Comparison of ENCODE assay signal across 8 mouse cellular contexts in genomic region chr10:75444111-75444826, GRCm38 (mm10). TPM values are rescaled to one million over a fixed set of nuclear protein-coding genes. Genes with fewer than 3 reads are reported as not detected.
DNase-seq lines count a peak whose midpoint lies in the region; ATAC-seq lines count a peak whose summit lies in the region.

No protein-coding gene starts in this region.

- H3K4me3 ChIP-seq in forebrain, embryonic 15.5 days: no peak overlapping the region
- H3K4me3 ChIP-seq in midbrain, embryonic 13.5 days (replicated peaks): no peak overlapping the region

- H3K9me3 ChIP-seq in forebrain, embryonic 15.5 days: no peaks in the 10 kb centered on the region
- H3K9me3 ChIP-seq in midbrain, embryonic 13.5 days: no peaks in the 10 kb centered on the region

- peak; percentile 35 for DNase-seq in kidney, postnatal 14 days
- DNase-seq in kidney, adult 18-20 months: no peak
- DNase-seq in embryo, embryonic 11 days: peak; percentile 66
- no peak for DNase-seq in layer of hippocampus, postnatal 36 days
- no peak for DNase-seq in urinary bladder, postnatal 36 days (ENCODE audit: low spot score in 2 of 2)
- no peak for DNase-seq in cerebellum, postnatal 25 days

- H3K36me3 ChIP-seq in forebrain, embryonic 15.5 days: no peaks in the 10 kb centered on the region
- no peaks in the 10 kb centered on the region for H3K36me3 ChIP-seq in midbrain, embryonic 13.5 days

- H3K4me2 ChIP-seq in forebrain, embryonic 15.5 days (replicated peaks): no peak overlapping the region
- H3K4me2 ChIP-seq in midbrain, embryonic 13.5 days (replicated peaks): no peak overlapping the region

- H3K27me3 ChIP-seq in forebrain, embryonic 15.5 days: no peaks in the 10 kb centered on the region
- H3K27me3 ChIP-seq in midbrain, embryonic 13.5 days: no peaks in the 10 kb centered on the region

- peak; percentile 73 for ATAC-seq in forebrain, embryonic 15.5 days (replicated peaks)
- ATAC-seq in midbrain, embryonic 13.5 days: peak; percentile 90

- peaks cover 7% of the 10 kb centered on the region; the same call in 1 of the 2 replicates for H3K4me1 ChIP-seq in forebrain, embryonic 15.5 days
- peaks cover 16% of the 10 kb centered on the region for H3K4me1 ChIP-seq in midbrain, embryonic 13.5 days (replicated peaks)

- no peak overlapping the region for H3K9ac ChIP-seq in forebrain, embryonic 15.5 days (replicated peaks)
- no peak overlapping the region for H3K9ac ChIP-seq in midbrain, embryonic 13.5 days (replicated peaks)

- WGBS in forebrain, embryonic 15.5 days: 78% methylated on average over 19 of the region's 19 CpGs
- 65% methylated on average over 19 of the region's 19 CpGs for WGBS in midbrain, embryonic 13.5 days

- 0 out of 2 replicates have a peak overlapping the region, but pooled peaks have one; percentile 8 for H3K27ac ChIP-seq in forebrain, embryonic 15.5 days (replicated peaks)
- H3K27ac ChIP-seq in midbrain, embryonic 13.5 days: peak overlapping the region; percentile 51; the same call in 1 of the 2 replicates

RNA-seq across cellular contexts. Expression of gene Upb1, which starts 43.4 kb away (rescaled TPM):
- 0.13 and 0.19 TPM in 2 replicates for polyA plus RNA-seq in forebrain, embryonic 15.5 days (2015; fragmentation: Nextera tagmentation; extraction: Ambion mirVana)
- not detected in 2 replicates for polyA plus RNA-seq in midbrain, embryonic 13.5 days (2015; fragmentation: Nextera tagmentation; extraction: Ambion mirVana)
- not detected for total RNA-seq in layer of hippocampus, postnatal 36 days (2021)

Comparison
In these comparisons a context has a peak if more than half of its experiments do, and no peak if none do; other contexts are left out.
1. DNase-seq: peak in kidney, postnatal 14 days (single experiment) and embryo, embryonic 11 days (single experiment); none in kidney, adult 18-20 months (single experiment), layer of hippocampus, postnatal 36 days (0 of 2), urinary bladder, postnatal 36 days (0 of 2) and cerebellum, postnatal 25 days (0 of 2).